Mouse (Mus musculus): Measurements from ENCODE around the gene Cnnm3. TPM values are rescaled to one million over a fixed set of nuclear protein-coding genes. Genes with fewer than 3 reads are reported as not detected.

Gene Cnnm3
- total RNA-seq, 1 experiment, result 28.6 TPM

GRCm38 (mm10) chr1:36567818-36568603 lies 56.3 kb downstream of the Cnnm3 start:
- Histone ChIP-seq H3K4me1 (ENCODE audit: control insufficient read depth in 2 of 2, insufficient read depth in 2 of 2, low read length in 2 of 2, poor library complexity in 1 of 2) (peaks cover 2 to 28% of the 10 kb centered on the region in 2 experiments; a peak in 2 of 4 replicates), H3K9ac (ENCODE audit: insufficient read depth, low read depth, low read length, poor library complexity, severe bottlenecking) (no peak overlapping the region), H3K4me3 (ENCODE audit: insufficient read depth in 1 of 2, low read depth in 1 of 2, low read length in 2 of 2, poor library complexity in 1 of 2, severe bottlenecking in 1 of 2) (no peak overlapping the region), H3K27ac (ENCODE audit: insufficient read depth, low read depth, low read length, poor library complexity, severe bottlenecking) (no peak overlapping the region), H3K36me3 (ENCODE audit: control insufficient read depth, insufficient read depth, low read length, poor library complexity, severe bottlenecking) (no peaks in the 10 kb centered on the region), H3K9me3 (ENCODE audit: control insufficient read depth, insufficient read depth, low read depth, low read length) (no peaks in the 10 kb centered on the region)
- in situ Hi-C loops (cut with MboI; ENCODE audit: low sequenced_read_pairs in 2 of 2, unreplicated experiment in 2 of 2), result no loop called here
- TF ChIP-seq CHD2 (IDR thresholded peaks at IDR 0.05; ENCODE audit: low read depth, low read length) (no peak), ZNF384 (IDR thresholded peaks at IDR 0.05; ENCODE audit: low read depth, low read length) (no peak), ZC3H11A (IDR thresholded peaks at IDR 0.05; ENCODE audit: borderline replicate concordance, low read depth, low read length) (no peak), MAFK (IDR thresholded peaks at IDR 0.05; ENCODE audit: insufficient read depth, low read depth, low read length) (no peak), HCFC1 (IDR thresholded peaks at IDR 0.05; ENCODE audit: borderline replicate concordance, insufficient read depth, low read length) (no peak)
- no peak for DNase-seq (ENCODE audit: low read depth, low spot score)

GRCm38 (mm10) chr1:36568776-36569175 lies 57.1 kb downstream of the Cnnm3 start:
- H3K36me3 ChIP-seq (ENCODE audit: control insufficient read depth, insufficient read depth, low read length, poor library complexity, severe bottlenecking), result no peaks in the 10 kb centered on the region
- in situ Hi-C loops (cut with MboI; ENCODE audit: low sequenced_read_pairs in 2 of 2, unreplicated experiment in 2 of 2), result no loop called here
- no peak for TF ChIP-seq ZC3H11A (IDR thresholded peaks at IDR 0.05; ENCODE audit: borderline replicate concordance, low read depth, low read length)
- no peak for TF ChIP-seq MAFK (IDR thresholded peaks at IDR 0.05; ENCODE audit: insufficient read depth, low read depth, low read length)
- TF ChIP-seq CHD2 (IDR thresholded peaks at IDR 0.05; ENCODE audit: low read depth, low read length), result no peak
- no peak for TF ChIP-seq HCFC1 (IDR thresholded peaks at IDR 0.05; ENCODE audit: borderline replicate concordance, insufficient read depth, low read length)
- no peak for TF ChIP-seq ZNF384 (IDR thresholded peaks at IDR 0.05; ENCODE audit: low read depth, low read length)
- no peak overlapping the region for H3K4me3 ChIP-seq (ENCODE audit: insufficient read depth in 1 of 2, low read depth in 1 of 2, low read length in 2 of 2, poor library complexity in 1 of 2, severe bottlenecking in 1 of 2)
- no peak overlapping the region for H3K9ac ChIP-seq (ENCODE audit: insufficient read depth, low read depth, low read length, poor library complexity, severe bottlenecking)
- no peaks in the 10 kb centered on the region for H3K9me3 ChIP-seq (ENCODE audit: control insufficient read depth, insufficient read depth, low read depth, low read length)
- no peak overlapping the region for H3K27ac ChIP-seq (ENCODE audit: insufficient read depth, low read depth, low read length, poor library complexity, severe bottlenecking)
- peaks cover 2 to 35% of the 10 kb centered on the region in 2 experiments; a peak in 2 of 4 replicates for H3K4me1 ChIP-seq (ENCODE audit: control insufficient read depth in 2 of 2, insufficient read depth in 2 of 2, low read length in 2 of 2, poor library complexity in 1 of 2)
- no peak for DNase-seq (ENCODE audit: low read depth, low spot score)

- in situ Hi-C loops (cut with MboI; ENCODE audit: low sequenced_read_pairs in 2 of 2, unreplicated experiment in 2 of 2), result no loop called here
- Histone ChIP-seq H3K9me3 (ENCODE audit: control insufficient read depth, insufficient read depth, low read depth, low read length) (no peaks in the 10 kb centered on the region), H3K4me3 (ENCODE audit: insufficient read depth in 1 of 2, low read depth in 1 of 2, low read length in 2 of 2, poor library complexity in 1 of 2, severe bottlenecking in 1 of 2) (no peak overlapping the region), H3K36me3 (ENCODE audit: control insufficient read depth, insufficient read depth, low read length, poor library complexity, severe bottlenecking) (no peaks in the 10 kb centered on the region), H3K27ac (ENCODE audit: insufficient read depth, low read depth, low read length, poor library complexity, severe bottlenecking) (no peak overlapping the region), H3K4me1 (ENCODE audit: control insufficient read depth in 2 of 2, insufficient read depth in 2 of 2, low read length in 2 of 2, poor library complexity in 1 of 2) (peaks cover 2 to 44% of the 10 kb centered on the region in 2 experiments; a peak in 2 of 4 replicates), H3K9ac (ENCODE audit: insufficient read depth, low read depth, low read length, poor library complexity, severe bottlenecking) (no peak overlapping the region)
- no peak for DNase-seq (ENCODE audit: low read depth, low spot score)
- TF ChIP-seq HCFC1 (IDR thresholded peaks at IDR 0.05; ENCODE audit: borderline replicate concordance, insufficient read depth, low read length), result no peak
- no peak for TF ChIP-seq MAFK (IDR thresholded peaks at IDR 0.05; ENCODE audit: insufficient read depth, low read depth, low read length)
- TF ChIP-seq ZC3H11A (IDR thresholded peaks at IDR 0.05; ENCODE audit: borderline replicate concordance, low read depth, low read length), result no peak
- no peak for TF ChIP-seq CHD2 (IDR thresholded peaks at IDR 0.05; ENCODE audit: low read depth, low read length)
- no peak for TF ChIP-seq ZNF384 (IDR thresholded peaks at IDR 0.05; ENCODE audit: low read depth, low read length)
These were observed 58.1 kb downstream of the Cnnm3 start for GRCm38 (mm10) chr1:36569694-36570276.

- H3K9me3 ChIP-seq (ENCODE audit: control insufficient read depth, insufficient read depth, low read depth, low read length), result no peaks in the 10 kb centered on the region
- no peak for DNase-seq (ENCODE audit: low read depth, low spot score)
- H3K36me3 ChIP-seq (ENCODE audit: control insufficient read depth, insufficient read depth, low read length, poor library complexity, severe bottlenecking), result no peaks in the 10 kb centered on the region
- TF ChIP-seq MAFK (IDR thresholded peaks at IDR 0.05; ENCODE audit: insufficient read depth, low read depth, low read length) (no peak), ZC3H11A (IDR thresholded peaks at IDR 0.05; ENCODE audit: borderline replicate concordance, low read depth, low read length) (no peak), ZNF384 (IDR thresholded peaks at IDR 0.05; ENCODE audit: low read depth, low read length) (no peak), CHD2 (IDR thresholded peaks at IDR 0.05; ENCODE audit: low read depth, low read length) (no peak), HCFC1 (IDR thresholded peaks at IDR 0.05; ENCODE audit: borderline replicate concordance, insufficient read depth, low read length) (no peak)
- no peak overlapping the region for H3K4me3 ChIP-seq (ENCODE audit: insufficient read depth in 1 of 2, low read depth in 1 of 2, low read length in 2 of 2, poor library complexity in 1 of 2, severe bottlenecking in 1 of 2)
- H3K4me1 ChIP-seq (ENCODE audit: control insufficient read depth in 2 of 2, insufficient read depth in 2 of 2, low read length in 2 of 2, poor library complexity in 1 of 2), result peaks cover 5 to 45% of the 10 kb centered on the region in 2 experiments; a peak in 3 of 4 replicates
- H3K27ac ChIP-seq (ENCODE audit: insufficient read depth, low read depth, low read length, poor library complexity, severe bottlenecking), result no peak overlapping the region
- in situ Hi-C loops (cut with MboI; ENCODE audit: low sequenced_read_pairs in 2 of 2, unreplicated experiment in 2 of 2), result no loop called here
- no peak overlapping the region for H3K9ac ChIP-seq (ENCODE audit: insufficient read depth, low read depth, low read length, poor library complexity, severe bottlenecking)
These were observed 58.7 kb downstream of the Cnnm3 start for GRCm38 (mm10) chr1:36570320-36570719.
